Mouse (Mus musculus) ovary, postnatal 14 days (tissue): ENCODE data around the gene Kcnj2.

Source experiments
- DNase-seq: peaks from one replicate; pipeline ENCODE4 v3.0.0; 2022; ENCODE audit warnings: low spot score

Gene Kcnj2

DNA sequence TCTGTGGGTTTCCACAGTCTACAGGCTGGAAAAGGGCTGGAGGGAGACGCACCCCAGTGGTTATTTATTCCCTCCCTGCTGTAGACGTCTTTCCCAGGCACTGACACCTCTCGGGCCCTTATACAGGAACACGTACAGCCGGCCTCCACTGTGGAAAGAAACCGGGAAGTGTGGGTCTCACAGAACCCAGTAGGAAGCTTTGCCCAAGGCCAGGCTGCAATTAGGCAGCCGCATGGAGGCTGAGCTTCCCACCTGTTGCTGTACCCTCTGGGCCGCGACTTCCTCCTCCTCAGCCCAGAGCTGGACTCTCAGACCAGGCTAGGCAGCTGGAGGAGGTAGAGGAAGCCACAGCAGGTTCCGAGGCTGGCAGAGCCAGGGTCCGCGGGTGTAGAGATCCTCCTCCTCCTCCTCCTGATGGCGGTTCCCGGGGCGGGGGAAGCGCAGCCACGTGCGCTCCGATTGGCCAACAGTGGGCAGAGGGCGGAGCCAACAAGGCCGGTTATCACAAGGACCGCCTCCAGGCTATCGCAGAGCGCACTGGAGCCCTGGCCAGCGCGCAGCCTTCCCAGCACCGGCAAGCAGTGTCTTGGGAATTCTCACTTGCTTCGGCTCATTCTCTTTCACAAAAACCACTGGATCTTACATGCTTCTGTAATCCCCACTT is at the start of gene Kcnj2:
Gene Kcnj2 (plus strand): TSS at position 530 of the 664 bp plus-strand sequence.
- DNase-seq, result peak; percentile 76

DNA sequence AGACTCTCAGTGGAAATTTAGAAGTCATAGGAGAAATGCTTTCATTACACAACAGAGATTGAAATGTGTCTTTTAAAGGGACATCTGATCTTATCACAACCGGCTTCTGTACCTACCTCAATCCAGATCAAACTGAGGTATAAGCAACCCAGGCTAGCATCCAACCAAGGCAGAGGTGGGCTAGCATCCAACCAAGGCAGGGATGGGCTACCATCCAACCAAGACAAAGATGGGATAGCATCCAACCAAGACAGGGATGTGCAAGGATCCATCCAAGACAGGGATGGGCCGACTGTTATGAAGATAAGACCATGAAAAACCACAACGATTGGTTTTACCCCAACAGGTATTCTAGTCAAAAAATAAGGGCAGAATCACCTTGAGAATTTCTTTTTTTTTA is 49.8 kb upstream of the Kcnj2 start:
- DNase-seq, result no peak

DNA sequence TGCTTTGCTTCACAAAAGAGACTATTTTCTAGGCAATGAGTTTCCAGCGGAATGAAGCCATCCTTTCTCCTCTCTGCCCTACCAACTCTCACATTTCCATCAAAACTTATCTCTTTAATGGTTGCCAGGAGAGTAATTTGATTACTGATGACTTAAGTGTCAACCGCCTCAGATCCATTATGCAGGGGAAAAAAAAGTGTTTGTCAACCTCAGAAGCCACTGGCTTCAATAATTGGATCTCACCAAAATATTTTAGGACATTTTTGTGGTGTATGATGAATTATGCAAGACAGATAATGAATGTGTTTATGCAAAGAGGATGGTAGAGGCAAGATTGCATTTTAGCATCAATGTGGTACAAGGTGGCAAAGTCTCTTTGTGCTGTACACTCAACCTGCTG is 45.8 kb upstream of the Kcnj2 start:
- DNase-seq, result no peak

DNA sequence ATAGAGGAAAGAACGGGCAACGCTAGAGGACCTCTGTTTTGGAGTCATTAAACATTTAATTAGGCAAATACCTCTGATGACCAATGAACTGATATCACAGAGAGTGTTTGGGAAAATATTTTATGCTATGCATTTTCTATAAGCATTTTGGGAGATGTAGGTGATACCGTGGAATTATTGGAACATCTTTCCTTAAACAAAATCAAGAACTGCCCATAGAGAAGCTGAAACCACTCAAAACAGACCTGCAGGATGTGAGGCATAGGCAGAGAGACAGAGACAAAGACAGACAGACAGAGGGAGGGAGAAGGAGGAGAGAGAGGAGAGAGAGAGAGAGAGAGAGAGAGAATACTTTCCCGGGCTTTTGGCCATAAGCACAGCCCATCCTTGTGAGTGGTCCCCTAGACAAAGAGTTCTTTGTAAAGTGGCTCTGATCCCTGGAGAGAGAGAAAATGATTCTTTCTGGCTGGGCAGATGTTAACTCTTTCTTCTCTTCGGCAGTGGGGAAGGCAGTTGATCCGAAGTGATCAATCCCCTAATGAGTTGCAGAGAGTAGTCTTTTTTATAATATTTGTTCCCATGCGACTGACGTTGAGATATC is 43.2 kb upstream of the Kcnj2 start:
- no peak for DNase-seq

DNA sequence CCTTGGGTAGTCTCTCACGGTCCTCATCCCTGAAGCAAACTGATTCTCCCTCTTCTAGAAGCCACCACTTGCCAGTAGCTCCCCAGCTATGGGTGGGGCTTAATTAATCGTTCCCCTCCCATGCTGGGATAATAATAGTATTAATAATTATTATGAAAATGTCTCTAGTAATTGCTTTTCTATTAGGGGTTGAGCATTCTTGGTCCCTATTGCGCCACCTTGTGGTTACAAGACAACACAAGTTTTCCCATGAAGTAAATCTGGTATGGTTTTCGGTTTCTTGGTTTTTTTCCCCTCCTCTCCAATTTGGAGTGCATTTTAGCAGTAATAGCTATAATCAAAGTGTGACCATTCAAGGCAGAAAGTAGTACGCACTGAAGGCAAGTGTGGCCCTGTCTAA is 23.8 kb upstream of the Kcnj2 start:
- peak; percentile 32 for DNase-seq

DNA sequence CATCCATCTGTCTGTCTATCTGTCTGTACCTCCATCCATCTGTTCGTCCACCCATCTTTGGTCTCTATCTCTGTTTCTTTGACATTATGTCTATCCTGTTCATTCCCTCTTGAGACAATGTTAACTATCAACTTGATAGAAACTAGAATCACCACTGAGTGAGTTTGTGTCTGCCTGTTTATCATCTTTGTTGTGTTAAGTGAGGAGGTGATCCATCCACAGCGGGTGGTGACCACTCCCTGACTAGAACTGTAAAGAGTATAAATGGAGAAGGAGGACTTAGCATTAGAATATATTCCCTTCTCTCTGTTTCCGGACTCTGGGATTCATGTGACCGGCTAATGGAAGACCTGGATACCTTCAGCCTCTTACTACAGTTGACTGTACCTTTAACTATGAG is 22.7 kb upstream of the Kcnj2 start:
- no peak for DNase-seq

DNA sequence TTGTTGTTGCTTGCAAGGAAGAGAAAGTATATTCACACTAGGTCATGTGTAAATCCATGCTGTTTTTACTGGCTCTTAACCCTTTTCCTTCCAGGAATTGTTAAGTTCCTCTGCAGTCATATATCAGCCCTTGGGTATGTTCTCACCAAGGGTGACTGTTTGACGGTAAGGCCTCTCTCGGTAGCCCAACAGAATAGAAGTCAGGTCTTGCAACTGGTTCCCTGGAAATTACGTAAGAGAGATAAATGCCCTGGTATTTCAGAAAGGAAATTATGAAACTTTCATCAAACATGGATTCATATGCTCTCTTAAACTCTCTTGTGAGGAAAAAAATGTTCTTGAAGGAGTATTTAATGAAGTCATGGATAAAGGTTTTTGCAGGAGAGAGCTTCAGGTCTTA is 11.7 kb upstream of the Kcnj2 start:
- no peak for DNase-seq

DNA sequence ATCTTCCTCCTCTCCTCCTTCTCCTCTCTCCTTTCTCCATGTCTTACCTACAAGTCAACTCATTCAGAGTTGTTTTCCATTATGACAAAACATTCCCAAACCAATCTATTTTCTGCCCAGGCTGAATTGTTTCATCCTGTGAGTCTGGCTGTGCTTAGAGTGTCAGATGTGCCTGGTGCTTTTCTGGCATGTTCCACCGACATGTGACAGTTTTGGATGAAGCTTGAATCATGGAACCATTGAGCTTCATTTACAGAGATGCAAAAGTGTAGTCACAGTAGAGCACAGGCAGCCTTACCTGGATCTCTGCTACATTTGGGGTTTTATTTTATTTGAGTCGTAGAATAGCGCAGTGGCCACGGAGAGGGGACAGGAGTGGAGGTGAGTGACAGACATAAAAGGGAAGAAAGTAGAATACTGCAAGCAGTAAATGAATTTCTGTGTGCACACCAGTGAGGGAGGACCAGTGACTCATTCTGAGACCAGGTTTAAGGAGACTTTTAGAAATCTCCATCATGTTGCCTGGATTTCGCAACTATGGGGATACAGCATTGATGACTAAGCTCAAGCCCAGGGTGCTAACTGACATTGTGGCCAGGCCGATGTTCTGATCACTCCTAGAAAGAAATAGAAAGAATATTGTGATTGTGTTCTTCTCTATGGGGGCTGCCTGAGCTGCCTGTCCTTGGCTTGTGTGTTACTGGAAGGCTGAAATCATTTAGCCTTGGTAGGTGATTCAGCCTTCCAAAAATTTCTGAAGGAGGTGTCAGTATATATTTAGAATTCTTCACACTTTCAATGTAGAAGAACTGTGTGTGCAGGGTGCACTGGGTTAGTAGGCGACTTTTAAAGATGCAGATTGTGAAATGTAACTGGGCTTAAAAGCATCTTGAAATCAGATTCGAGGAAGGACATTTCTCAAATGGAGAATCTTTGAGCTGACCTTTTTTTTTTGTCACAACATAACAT is 10.8 kb upstream of the Kcnj2 start:
- DNase-seq, result no peak

DNA sequence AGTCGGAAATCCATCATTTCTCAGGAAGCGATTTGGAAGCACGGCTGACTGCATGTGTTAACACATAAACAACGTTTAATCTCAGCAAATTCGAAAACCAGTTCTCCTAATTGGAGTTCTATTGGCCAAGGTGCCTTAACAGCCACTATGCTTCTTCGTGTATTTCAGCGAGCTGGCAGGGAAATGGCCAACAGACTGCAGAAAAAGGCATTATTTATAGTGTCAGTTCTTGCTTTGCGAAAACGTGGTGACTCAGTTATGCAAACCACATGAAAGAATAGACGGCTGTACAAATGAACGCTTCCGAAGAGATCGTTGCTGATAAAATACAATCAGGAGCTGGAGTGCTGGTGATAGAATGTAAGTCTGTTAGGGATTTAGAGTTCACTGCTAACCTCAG is 9.9 kb upstream of the Kcnj2 start:
- DNase-seq, result no peak

DNA sequence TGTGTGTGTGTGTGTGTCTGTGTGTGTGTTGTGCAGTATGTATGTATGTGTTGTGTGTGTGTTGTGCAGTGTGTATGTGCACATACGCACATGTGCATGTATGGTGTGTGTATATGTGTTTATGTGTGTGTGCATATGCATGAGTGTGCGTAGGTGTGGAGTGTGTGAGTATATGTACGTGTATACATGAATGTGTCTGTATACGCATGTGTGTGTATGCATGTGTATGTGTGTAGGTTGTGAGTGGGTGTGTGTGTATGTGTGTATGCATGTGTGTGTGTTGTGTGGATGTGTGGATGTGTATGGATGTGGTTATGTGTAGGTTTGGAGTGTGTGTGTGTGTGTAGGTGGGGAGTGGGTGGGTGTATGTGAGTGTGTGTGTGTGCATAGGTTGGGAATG is 8.5 kb upstream of the Kcnj2 start:
- DNase-seq, result no peak

DNA sequence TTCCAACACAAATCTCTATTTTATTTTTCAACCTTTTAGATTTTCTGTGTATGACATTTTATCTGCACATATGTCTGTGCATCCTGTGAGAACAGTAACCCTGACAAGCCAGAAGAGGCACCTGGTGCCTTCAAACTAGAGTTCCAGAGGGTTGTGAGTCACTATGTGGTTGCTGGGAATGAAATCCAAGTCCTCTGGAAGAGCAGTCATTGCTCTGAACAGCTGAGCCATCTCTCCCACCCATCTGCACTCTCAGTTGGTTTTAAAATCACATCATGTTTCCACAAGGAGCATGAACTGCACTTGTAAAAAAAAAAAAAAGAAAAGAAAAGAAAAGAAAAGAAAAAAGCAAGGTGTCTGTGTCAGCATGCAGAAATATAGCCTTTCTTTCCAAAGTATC is 6.5 kb upstream of the Kcnj2 start:
- DNase-seq, result no peak

DNA sequence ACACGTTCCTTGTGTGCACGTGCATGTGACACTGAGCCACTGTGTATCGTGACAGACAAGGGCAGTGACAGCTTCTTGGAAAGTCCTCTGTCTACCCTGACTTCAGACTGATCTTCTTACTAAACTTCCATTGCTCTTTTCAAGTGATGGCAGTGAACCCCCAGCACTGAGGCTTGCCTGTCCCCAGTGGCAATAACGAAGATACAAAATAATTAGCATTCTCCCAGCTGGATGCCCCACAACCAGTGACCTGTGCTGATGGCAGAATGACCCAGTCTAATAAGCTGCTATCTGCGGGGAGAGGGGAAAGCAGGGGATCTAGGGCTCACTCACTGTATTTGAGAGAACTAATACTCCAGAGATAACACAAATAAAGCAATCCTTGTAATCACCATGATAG is 5.7 kb upstream of the Kcnj2 start:
- DNase-seq, result no peak

DNA sequence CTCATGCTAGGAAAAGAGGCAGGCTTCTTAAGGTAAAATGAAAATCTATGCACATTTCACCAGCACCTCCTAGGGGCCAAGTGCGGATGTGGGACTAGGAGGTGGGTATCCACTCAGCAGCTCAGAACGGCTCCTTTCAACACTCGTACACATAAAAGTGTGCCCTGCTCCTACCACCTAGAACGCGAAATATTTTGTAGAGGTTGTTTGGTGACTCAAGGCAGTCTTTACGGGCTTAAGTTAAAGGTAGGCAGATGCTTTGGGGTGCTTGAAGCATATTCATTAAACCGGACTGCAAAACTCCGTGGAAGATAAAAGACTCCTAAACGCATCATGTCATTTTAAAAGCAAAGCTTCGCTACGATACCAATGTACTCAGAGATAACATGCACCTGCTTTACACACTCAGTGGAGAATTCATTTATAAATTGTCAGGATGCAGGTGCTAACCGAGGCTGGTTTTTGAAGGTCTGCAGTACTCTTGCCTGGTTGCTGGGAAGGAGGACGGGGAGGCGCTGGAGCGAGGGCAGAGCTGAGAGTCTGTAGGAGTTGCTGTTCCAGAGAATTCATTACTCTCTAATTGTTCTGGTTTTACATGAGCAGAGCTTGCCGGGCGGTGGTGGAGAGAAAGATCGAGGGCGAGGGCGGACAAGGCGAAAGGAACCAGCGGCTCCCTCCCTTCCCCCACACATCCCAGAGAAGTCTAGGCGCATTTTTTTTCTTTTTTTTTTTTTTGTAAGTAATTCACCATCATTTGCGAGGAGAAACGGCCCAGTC is 1.0 kb upstream of the Kcnj2 start:
- DNase-seq, result no peak

DNA sequence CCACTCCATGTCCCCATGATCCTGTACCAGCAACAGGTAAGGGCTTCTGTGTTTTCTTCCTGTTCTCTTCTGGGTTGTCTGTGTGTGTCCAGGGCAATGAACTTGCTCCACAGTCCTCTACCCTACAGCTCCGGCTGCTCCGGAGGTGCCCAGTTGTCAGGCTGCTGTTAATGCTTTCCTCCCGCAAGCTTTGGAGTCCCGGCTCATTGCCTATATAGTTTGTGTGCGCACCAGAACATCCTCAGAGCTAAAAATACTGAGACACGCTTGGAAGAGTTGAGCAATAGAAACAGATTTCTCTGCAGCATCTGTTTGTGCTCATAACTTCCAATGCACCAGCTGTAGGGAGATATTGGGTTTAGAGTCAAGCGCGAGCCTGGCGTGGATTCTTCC is 331 bp downstream of the Kcnj2 start:
- no peak for DNase-seq

DNA sequence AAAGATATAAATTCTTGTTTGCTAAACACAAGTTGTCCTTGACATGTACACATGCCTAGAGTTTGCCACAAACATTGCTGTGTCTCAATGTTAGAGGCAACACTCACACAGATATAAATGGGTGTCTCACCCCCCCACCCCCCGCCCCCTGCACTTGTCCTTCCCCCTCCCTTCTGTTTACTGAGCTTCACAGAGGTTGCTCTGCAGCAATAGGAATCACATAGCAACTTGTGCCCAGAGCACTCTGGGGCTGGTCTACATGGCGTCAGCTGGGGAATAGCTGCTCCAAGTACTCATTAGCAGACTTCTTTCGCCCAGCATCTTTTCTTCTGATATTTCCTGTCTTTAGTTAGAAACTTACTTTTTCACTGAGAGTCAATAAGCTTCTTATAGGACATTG is 1.8 kb downstream of the Kcnj2 start:
- no peak for DNase-seq

DNA sequence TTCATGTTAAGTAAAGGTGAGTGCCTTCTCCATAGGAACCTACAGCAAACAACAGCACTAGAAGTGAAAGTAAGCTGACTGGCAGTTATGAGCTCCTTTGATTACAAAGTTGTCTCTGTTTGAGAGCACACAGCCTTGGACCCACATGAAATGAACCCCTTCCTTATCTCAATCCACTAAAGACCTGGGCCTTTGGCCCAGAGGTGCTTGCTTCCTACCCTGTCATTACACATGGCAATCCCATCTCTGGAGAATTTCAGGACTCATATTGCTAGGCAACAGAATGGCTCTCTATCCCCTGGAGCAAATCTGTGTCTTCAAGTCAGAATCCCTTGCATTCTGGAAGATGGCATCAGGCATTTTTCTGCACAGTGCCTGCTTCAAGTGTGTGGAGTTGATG is 4.5 kb downstream of the Kcnj2 start:
- no peak for DNase-seq

DNA sequence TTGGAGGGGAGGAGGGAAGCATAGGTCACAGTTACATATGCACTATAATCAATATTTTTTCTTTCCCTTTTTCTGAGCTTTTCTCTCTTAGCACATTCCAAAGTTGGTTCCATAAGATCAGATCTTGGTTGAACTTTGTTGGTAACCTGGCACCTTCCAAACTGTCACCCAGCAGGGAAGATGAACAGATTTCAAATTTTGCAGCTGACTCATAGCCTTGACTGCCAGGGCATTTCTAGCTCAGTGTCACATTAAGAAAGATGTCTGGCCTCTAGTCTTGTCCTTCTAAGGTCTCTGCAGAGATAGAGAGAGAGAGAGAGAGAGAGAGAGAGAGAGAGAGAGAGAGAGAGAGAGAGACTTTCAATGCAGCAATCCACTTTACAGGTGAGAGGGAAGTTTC is 8.2 kb downstream of the Kcnj2 start:
- no peak for DNase-seq

DNA sequence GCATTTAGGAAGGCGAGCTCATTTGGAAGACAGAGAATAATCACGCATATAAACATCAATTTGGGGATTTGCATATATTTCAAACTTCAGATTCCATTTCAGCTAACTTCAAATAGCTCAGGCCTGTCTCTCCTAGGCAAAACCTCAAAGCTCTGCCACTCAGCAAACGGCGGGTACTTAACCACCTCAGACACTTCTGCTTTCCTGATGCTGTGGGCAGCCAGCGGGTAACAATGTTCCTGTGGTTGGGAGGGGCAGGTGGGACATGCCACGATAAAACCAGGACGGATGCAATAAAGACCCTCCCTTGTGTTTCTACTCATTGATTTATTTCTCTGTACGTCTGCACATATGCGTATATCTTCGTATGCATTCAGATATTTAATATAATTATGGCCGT is 12.1 kb downstream of the Kcnj2 start:
- DNase-seq, result no peak

DNA sequence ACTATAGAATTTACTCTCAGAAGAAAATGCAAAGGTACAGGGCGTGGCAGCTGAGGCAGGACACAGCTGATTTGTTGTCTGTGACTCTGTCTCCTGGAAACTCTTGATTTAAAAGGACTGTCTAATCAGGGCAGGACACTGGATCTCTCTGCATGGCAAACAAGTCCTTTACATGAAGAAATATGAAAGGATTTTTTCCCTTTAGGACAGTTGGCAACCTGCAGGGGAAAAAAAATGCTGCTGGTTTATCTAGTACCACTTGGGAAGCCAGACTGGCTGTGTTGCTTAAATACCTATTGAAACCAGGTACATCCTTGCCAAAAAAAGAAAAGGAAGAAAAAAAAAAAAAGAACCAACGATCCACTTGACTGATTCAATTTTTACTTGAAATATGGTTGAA is 17.0 kb downstream of the Kcnj2 start:
- DNase-seq, result no peak

DNA sequence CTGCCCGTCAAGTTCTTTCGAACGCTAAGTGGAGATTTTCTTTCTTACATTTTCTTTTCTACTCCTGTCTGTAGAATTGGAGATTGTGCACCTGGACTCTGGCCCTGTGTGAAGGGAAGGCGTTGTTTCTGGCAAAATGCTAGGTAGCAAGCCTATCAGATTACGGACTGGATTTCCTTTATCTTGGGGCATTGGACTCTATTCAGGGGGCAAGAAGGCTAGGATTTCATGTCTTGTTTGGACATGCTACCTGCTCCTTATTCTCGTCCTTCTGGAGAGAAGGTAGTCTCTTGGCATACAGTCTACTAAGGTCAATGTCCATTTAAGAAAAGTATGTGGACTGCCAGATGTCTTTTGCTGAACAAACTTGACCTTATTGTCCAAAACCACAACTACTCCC is 21.0 kb downstream of the Kcnj2 start:
- no peak for DNase-seq

DNA sequence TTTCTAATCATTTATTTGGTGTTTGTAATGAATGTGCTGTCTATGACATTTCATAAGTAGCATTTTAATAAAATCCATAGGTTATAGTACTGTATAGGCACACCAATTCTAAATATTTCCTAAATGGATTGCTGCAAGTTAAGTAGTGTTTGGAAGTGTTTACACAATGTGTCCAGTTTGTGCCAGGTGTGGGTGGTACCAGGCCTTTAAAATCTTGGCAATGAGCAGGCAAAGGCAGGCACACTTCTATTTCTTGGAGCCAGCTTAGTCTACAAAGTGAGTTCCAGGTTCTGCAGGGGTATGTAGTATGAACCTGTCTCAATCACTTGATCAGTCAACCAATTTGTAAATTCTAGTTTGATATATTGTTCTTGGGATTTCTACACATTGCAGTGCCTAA is 22.3 kb downstream of the Kcnj2 start:
- DNase-seq, result no peak

DNA sequence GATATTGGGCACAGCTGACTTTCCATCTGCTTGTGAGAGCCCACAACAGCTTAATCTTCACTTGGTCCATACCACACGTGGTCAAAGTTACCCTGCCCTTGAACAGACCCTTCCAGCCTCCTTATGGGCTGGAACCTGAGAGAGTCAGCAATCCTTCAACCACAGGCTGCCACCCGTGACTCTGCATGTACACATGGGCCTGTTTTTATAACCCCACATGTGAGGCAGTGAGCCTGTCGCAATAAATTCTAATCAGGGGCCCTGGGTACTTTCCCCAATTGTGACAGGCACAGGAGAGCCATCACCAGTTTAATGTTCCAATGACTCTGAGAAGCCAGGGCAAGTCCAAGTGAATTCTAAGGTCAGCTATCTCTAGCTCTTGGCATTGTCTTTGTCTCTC is 22.8 kb downstream of the Kcnj2 start:
- no peak for DNase-seq
